Mouse (Mus musculus): ENCODE measurements around the gene Zfp747.
"Not testable (repeated sequence)": the region's sequence is repeated elsewhere in the genome, so short reads cannot be mapped to it uniquely, and the experiment has no call there.

The Zfp747 gene

GRCm38 (mm10) chr7:127341861-127342260, 34.0 kb downstream of the Zfp747 start:
- not testable (repeated sequence) for ATAC-seq (ENCODE audit: insufficient number of reproducible peaks, low FRiP score, low TSS enrichment)

GRCm38 (mm10) chr7:127341356-127341755, 34.5 kb downstream of the Zfp747 start:
- no peak for ATAC-seq (ENCODE audit: insufficient number of reproducible peaks, low FRiP score, low TSS enrichment)

- ATAC-seq (ENCODE audit: insufficient number of reproducible peaks, low FRiP score, low TSS enrichment): no peak
These were observed 38.2 kb downstream of the Zfp747 start for GRCm38 (mm10) chr7:127337636-127338035.

GRCm38 (mm10) chr7:127335604-127336003, 40.2 kb downstream of the Zfp747 start:
- ATAC-seq (ENCODE audit: insufficient number of reproducible peaks, low FRiP score, low TSS enrichment): no peak

- no peak for ATAC-seq (ENCODE audit: insufficient number of reproducible peaks, low FRiP score, low TSS enrichment)
These were observed 42.6 kb downstream of the Zfp747 start for GRCm38 (mm10) chr7:127333240-127333639.

- no peak for ATAC-seq (ENCODE audit: insufficient number of reproducible peaks, low FRiP score, low TSS enrichment)
These were observed 49.2 kb downstream of the Zfp747 start for GRCm38 (mm10) chr7:127326685-127327084.

GRCm38 (mm10) chr7:127325550-127325949, 50.3 kb downstream of the Zfp747 start:
- ATAC-seq (ENCODE audit: insufficient number of reproducible peaks, low FRiP score, low TSS enrichment): no peak

- ATAC-seq (ENCODE audit: insufficient number of reproducible peaks, low FRiP score, low TSS enrichment): no peak
These were observed 50.9 kb downstream of the Zfp747 start for GRCm38 (mm10) chr7:127324944-127325343.

All from cerebellum, adult (tissue).